Mouse (Mus musculus): ENCODE measurements around the gene Cyp4a12a.
"Not testable (repeated sequence)": the region's sequence is repeated elsewhere in the genome, so short reads cannot be mapped to it uniquely, and the experiment has no call there.

DNA sequence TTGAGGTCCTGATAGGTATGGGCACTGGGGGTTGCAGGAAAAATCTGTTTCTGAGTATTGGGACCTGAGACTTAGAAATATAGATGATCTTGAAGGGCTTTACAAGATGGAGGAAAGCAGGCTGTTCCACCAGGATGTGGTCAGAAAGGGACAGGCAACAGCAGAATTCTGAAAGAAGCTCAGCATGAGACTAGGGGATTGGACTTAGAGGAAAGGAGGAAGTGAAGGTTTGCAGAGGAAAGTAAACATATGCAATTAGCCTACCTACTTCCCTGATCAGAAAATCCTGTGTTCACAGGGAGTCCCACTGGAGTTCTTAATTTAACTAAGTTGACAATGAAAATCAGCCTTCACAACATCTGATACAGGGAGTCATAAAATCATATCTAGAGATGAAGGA, 26.9 kb downstream of the Cyp4a12a start:
- not testable (repeated sequence) for TF ChIP-seq CTCF, EP300 (IDR thresholded peaks at IDR 0.05)
